Mouse (Mus musculus): ENCODE data around the gene Nat8f1. TPM values are rescaled to one million over a fixed set of nuclear protein-coding genes. Genes with fewer than 3 reads are reported as not detected.
"Not testable (repeated sequence)": the region's sequence is repeated elsewhere in the genome, so short reads cannot be mapped to it uniquely, and the experiment has no call there.

Nat8f1 gene
- polyA plus RNA-seq, 2 experiments = 7.0 to 7.7 TPM

GRCm38 (mm10) chr6:85916596-85916995 is 1.1 kb upstream of the Nat8f1 start:
- Histone ChIP-seq H3K4me3 (replicated peaks; ENCODE audit: low read length) (peak overlapping the region; percentile 44), H3K27me3 (ENCODE audit: control insufficient read depth, insufficient read depth, low read length) (no peaks in the 10 kb centered on the region), H3K4me2 (replicated peaks; ENCODE audit: low read depth, low read length, severe bottlenecking) (peak overlapping the region; percentile 65), H3K4me1 (ENCODE audit: control insufficient read depth, insufficient read depth, low read length) (peaks cover 10% of the 10 kb centered on the region; the same call in 1 of the 2 replicates), H3K9ac (ENCODE audit: low read depth, low read length, severe bottlenecking) (peak overlapping the region; percentile 72), H3K36me3 (ENCODE audit: control insufficient read depth, insufficient read depth, low read length) (peaks cover 6% of the 10 kb centered on the region; the same call in 1 of the 2 replicates), H3K27ac (replicated peaks; ENCODE audit: low read depth, low read length) (no peak overlapping the region), H3K9me3 (ENCODE audit: control insufficient read depth, low read length) (no peaks in the 10 kb centered on the region)
- WGBS = 82% methylated on average over 6 of the region's 6 CpGs
- TF ChIP-seq POLR2A (IDR thresholded peaks at IDR 0.05; ENCODE audit: borderline replicate concordance, extremely low read depth, insufficient read depth, insufficient read length) = no peak
- ATAC-seq (ENCODE audit: low FRiP score, low read depth) (no peak), DNase-seq (ENCODE audit: low spot score) (no peak)

GRCm38 (mm10) chr6:85915141-85915538 is 347 bp downstream of the Nat8f1 start:
- Histone ChIP-seq H3K4me2 (replicated peaks; ENCODE audit: low read depth, low read length, severe bottlenecking) (peak overlapping the region; percentile 72), H3K27ac (replicated peaks; ENCODE audit: low read depth, low read length) (peak overlapping the region; percentile 65), H3K9me3 (ENCODE audit: control insufficient read depth, low read length) (no peaks in the 10 kb centered on the region), H3K27me3 (ENCODE audit: control insufficient read depth, insufficient read depth, low read length) (no peaks in the 10 kb centered on the region), H3K9ac (ENCODE audit: low read depth, low read length, severe bottlenecking) (peak overlapping the region; percentile 72), H3K4me1 (ENCODE audit: control insufficient read depth, insufficient read depth, low read length) (peaks cover 10% of the 10 kb centered on the region; the same call in 1 of the 2 replicates), H3K36me3 (ENCODE audit: control insufficient read depth, insufficient read depth, low read length) (no peaks in the 10 kb centered on the region), H3K4me3 (replicated peaks; ENCODE audit: low read length) (peak overlapping the region; percentile 44)
- 5% methylated on average over 11 of the region's 11 CpGs for WGBS
- no peak for TF ChIP-seq POLR2A (IDR thresholded peaks at IDR 0.05; ENCODE audit: borderline replicate concordance, extremely low read depth, insufficient read depth, insufficient read length)
- ATAC-seq (ENCODE audit: low FRiP score, low read depth) (no peak), DNase-seq (ENCODE audit: low spot score) (no peak)

GRCm38 (mm10) chr6:85911587-85911986 is 3.9 kb downstream of the Nat8f1 start, which contains the start of gene Tprkb:
TSS of gene Tprkb (plus strand) at chr6:85911865.
- Histone ChIP-seq H3K4me3 (replicated peaks; ENCODE audit: low read length) (no peak within 1 kb of the TSS), H3K27me3 (ENCODE audit: control insufficient read depth, insufficient read depth, low read length) (no peaks in the 10 kb centered on the region), H3K9me3 (ENCODE audit: control insufficient read depth, low read length) (no peaks in the 10 kb centered on the region), H3K9ac (ENCODE audit: low read depth, low read length, severe bottlenecking) (no peak within 1 kb of the TSS), H3K36me3 (ENCODE audit: control insufficient read depth, insufficient read depth, low read length) (no peaks in the 10 kb centered on the region), H3K27ac (replicated peaks; ENCODE audit: low read depth, low read length) (no peak within 1 kb of the TSS), H3K4me2 (replicated peaks; ENCODE audit: low read depth, low read length, severe bottlenecking) (no peak within 1 kb of the TSS), H3K4me1 (ENCODE audit: control insufficient read depth, insufficient read depth, low read length) (peaks cover 10% of the 10 kb centered on the region; the same call in 1 of the 2 replicates)
- DNase-seq (ENCODE audit: low spot score) (no peak), ATAC-seq (ENCODE audit: low FRiP score, low read depth) (no peak)
- WGBS = 79% methylated on average over 3 of the region's 3 CpGs
- TF ChIP-seq POLR2A (IDR thresholded peaks at IDR 0.05; ENCODE audit: borderline replicate concordance, extremely low read depth, insufficient read depth, insufficient read length) = no peak

GRCm38 (mm10) chr6:85909704-85910103 is 5.8 kb downstream of the Nat8f1 start:
- no peak overlapping the region for H3K27ac ChIP-seq (replicated peaks; ENCODE audit: low read depth, low read length)
- ATAC-seq (ENCODE audit: low FRiP score, low read depth) (no peak), DNase-seq (ENCODE audit: low spot score) (no peak)
- no peaks in the 10 kb centered on the region for H3K36me3 ChIP-seq (ENCODE audit: control insufficient read depth, insufficient read depth, low read length)
- 0 out of 2 replicates have a peak, but pooled peaks cover 2% of the 10 kb centered on the region for H3K4me1 ChIP-seq (ENCODE audit: control insufficient read depth, insufficient read depth, low read length)
- no peaks in the 10 kb centered on the region for H3K27me3 ChIP-seq (ENCODE audit: control insufficient read depth, insufficient read depth, low read length)
- no peak for TF ChIP-seq POLR2A (IDR thresholded peaks at IDR 0.05; ENCODE audit: borderline replicate concordance, extremely low read depth, insufficient read depth, insufficient read length)
- WGBS = 92% methylated on average over 1 of the region's 1 CpGs
- H3K4me3 ChIP-seq (replicated peaks; ENCODE audit: low read length) = no peak overlapping the region
- H3K9ac ChIP-seq (ENCODE audit: low read depth, low read length, severe bottlenecking) = no peak overlapping the region
- no peaks in the 10 kb centered on the region for H3K9me3 ChIP-seq (ENCODE audit: control insufficient read depth, low read length)
- H3K4me2 ChIP-seq (replicated peaks; ENCODE audit: low read depth, low read length, severe bottlenecking) = no peak overlapping the region

GRCm38 (mm10) chr6:85908341-85908740 is 7.1 kb downstream of the Nat8f1 start:
- Histone ChIP-seq H3K27ac (replicated peaks; ENCODE audit: low read depth, low read length) (no peak overlapping the region), H3K27me3 (ENCODE audit: control insufficient read depth, insufficient read depth, low read length) (no peaks in the 10 kb centered on the region), H3K36me3 (ENCODE audit: control insufficient read depth, insufficient read depth, low read length) (no peaks in the 10 kb centered on the region), H3K4me1 (ENCODE audit: control insufficient read depth, insufficient read depth, low read length) (no peaks in the 10 kb centered on the region), H3K9me3 (ENCODE audit: control insufficient read depth, low read length) (no peaks in the 10 kb centered on the region), H3K4me2 (replicated peaks; ENCODE audit: low read depth, low read length, severe bottlenecking) (no peak overlapping the region), H3K4me3 (replicated peaks; ENCODE audit: low read length) (no peak overlapping the region), H3K9ac (ENCODE audit: low read depth, low read length, severe bottlenecking) (no peak overlapping the region)
- TF ChIP-seq POLR2A (IDR thresholded peaks at IDR 0.05; ENCODE audit: borderline replicate concordance, extremely low read depth, insufficient read depth, insufficient read length) = no peak
- ATAC-seq (ENCODE audit: low FRiP score, low read depth) = no peak
- 69% methylated on average over 3 of the region's 3 CpGs for WGBS
- DNase-seq (ENCODE audit: low spot score) = no peak

GRCm38 (mm10) chr6:85906911-85907351 is 8.6 kb downstream of the Nat8f1 start:
- not testable (repeated sequence) for ATAC-seq (ENCODE audit: low FRiP score, low read depth)

GRCm38 (mm10) chr6:85904642-85905061 is 10.8 kb downstream of the Nat8f1 start, which contains the start of gene Nat8f4:
TSS of gene Nat8f4 (minus strand) at chr6:85904884.
- not testable (repeated sequence) for H3K4me1 ChIP-seq (ENCODE audit: control insufficient read depth, insufficient read depth, low read length); H3K9ac ChIP-seq (ENCODE audit: low read depth, low read length, severe bottlenecking); H3K27me3 ChIP-seq (ENCODE audit: control insufficient read depth, insufficient read depth, low read length); H3K27ac ChIP-seq (replicated peaks; ENCODE audit: low read depth, low read length); H3K4me3 ChIP-seq (replicated peaks; ENCODE audit: low read length); H3K36me3 ChIP-seq (ENCODE audit: control insufficient read depth, insufficient read depth, low read length); DNase-seq (ENCODE audit: low spot score); H3K9me3 ChIP-seq (ENCODE audit: control insufficient read depth, low read length)
- peak; percentile 62; the same call in 1 of the 2 replicates for ATAC-seq (ENCODE audit: low FRiP score, low read depth)
- WGBS = 19% methylated on average over 20 of the region's 20 CpGs
- peak within 1 kb of the TSS; percentile 19 for H3K4me2 ChIP-seq (replicated peaks; ENCODE audit: low read depth, low read length, severe bottlenecking)

More at GRCm38 (mm10) chr6:85906911-85907351, 8.6 kb downstream of the Nat8f1 start:
- not testable (repeated sequence) for H3K9ac ChIP-seq (ENCODE audit: low read depth, low read length, severe bottlenecking); H3K4me3 ChIP-seq (replicated peaks; ENCODE audit: low read length); H3K27ac ChIP-seq (replicated peaks; ENCODE audit: low read depth, low read length); H3K36me3 ChIP-seq (ENCODE audit: control insufficient read depth, insufficient read depth, low read length); H3K4me2 ChIP-seq (replicated peaks; ENCODE audit: low read depth, low read length, severe bottlenecking); H3K4me1 ChIP-seq (ENCODE audit: control insufficient read depth, insufficient read depth, low read length); H3K9me3 ChIP-seq (ENCODE audit: control insufficient read depth, low read length); H3K27me3 ChIP-seq (ENCODE audit: control insufficient read depth, insufficient read depth, low read length); DNase-seq (ENCODE audit: low spot score)
- 72% methylated on average over 2 of the region's 2 CpGs for WGBS

All from limb, embryonic 14.5 days (tissue).